Mouse (Mus musculus): ENCODE results near the gene Rabgap1. TPM values are rescaled to one million over a fixed set of nuclear protein-coding genes. Genes with fewer than 3 reads are reported as not detected.

The Rabgap1 gene
- polyA plus RNA-seq, 1 experiment from 2014 or later, result 44.4 TPM

GRCm38 (mm10) chr2:37527587-37527986, 84.5 kb downstream of the Rabgap1 start:
- Histone ChIP-seq H3K9ac (ENCODE audit: low read length) (no peak overlapping the region), H3K9me3 (ENCODE audit: control insufficient read depth, low read length) (no peaks in the 10 kb centered on the region), H3K27ac (replicated peaks; ENCODE audit: low read depth, low read length) (no peak overlapping the region), H3K4me3 (ENCODE audit: low read depth, low read length) (no peak overlapping the region), H3K36me3 (ENCODE audit: control insufficient read depth, insufficient read depth, low read length) (no peaks in the 10 kb centered on the region), H3K4me2 (ENCODE audit: low read depth, severe bottlenecking) (no peak overlapping the region), H3K27me3 (ENCODE audit: control insufficient read depth, insufficient read depth, low read length) (no peaks in the 10 kb centered on the region), H3K4me1 (ENCODE audit: control insufficient read depth, insufficient read depth, low read length) (no peaks in the 10 kb centered on the region)
- ATAC-seq (ENCODE audit: insufficient number of reproducible peaks, low FRiP score, low TSS enrichment, low read depth), result no peak
- DNase-seq (ENCODE audit: low spot score), result no peak

DNA sequence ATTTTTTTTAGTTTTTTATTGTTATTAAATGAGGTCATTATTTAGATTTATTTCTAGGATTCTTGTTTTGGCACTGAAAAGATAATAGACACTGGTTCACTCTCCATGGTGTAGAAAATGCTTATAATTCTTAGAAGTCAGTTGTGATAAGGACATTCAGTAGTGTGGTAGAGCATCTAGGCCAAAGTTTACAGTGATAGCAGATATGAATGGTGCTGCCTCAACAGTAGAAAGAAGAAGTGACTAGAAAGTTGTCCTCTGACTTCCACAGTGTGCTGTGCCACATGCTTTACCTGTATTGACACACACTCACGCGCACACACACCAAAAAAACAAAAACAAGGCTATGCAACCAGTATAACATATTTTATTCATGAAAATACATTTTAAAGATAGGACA, 86.3 kb downstream of the Rabgap1 start:
- Histone ChIP-seq H3K27ac (replicated peaks; ENCODE audit: low read depth, low read length) (no peak overlapping the region), H3K4me1 (ENCODE audit: control insufficient read depth, insufficient read depth, low read length) (no peaks in the 10 kb centered on the region), H3K27me3 (ENCODE audit: control insufficient read depth, insufficient read depth, low read length) (no peaks in the 10 kb centered on the region), H3K9ac (ENCODE audit: low read length) (no peak overlapping the region), H3K4me2 (ENCODE audit: low read depth, severe bottlenecking) (no peak overlapping the region), H3K4me3 (ENCODE audit: low read depth, low read length) (no peak overlapping the region), H3K36me3 (ENCODE audit: control insufficient read depth, insufficient read depth, low read length) (peaks cover 2% of the 10 kb centered on the region; the same call in 1 of the 2 replicates), H3K9me3 (ENCODE audit: control insufficient read depth, low read length) (no peaks in the 10 kb centered on the region)
- DNase-seq (ENCODE audit: low spot score) (no peak), ATAC-seq (ENCODE audit: insufficient number of reproducible peaks, low FRiP score, low TSS enrichment, low read depth) (no peak)
- WGBS, result 90% methylated on average over 2 of the region's 2 CpGs

- Histone ChIP-seq H3K4me2 (ENCODE audit: low read depth, severe bottlenecking) (no peak overlapping the region), H3K4me1 (ENCODE audit: control insufficient read depth, insufficient read depth, low read length) (no peaks in the 10 kb centered on the region), H3K9ac (ENCODE audit: low read length) (no peak overlapping the region), H3K27ac (replicated peaks; ENCODE audit: low read depth, low read length) (no peak overlapping the region), H3K9me3 (ENCODE audit: control insufficient read depth, low read length) (no peaks in the 10 kb centered on the region), H3K36me3 (ENCODE audit: control insufficient read depth, insufficient read depth, low read length) (peaks cover 2% of the 10 kb centered on the region; the same call in 1 of the 2 replicates), H3K27me3 (ENCODE audit: control insufficient read depth, insufficient read depth, low read length) (no peaks in the 10 kb centered on the region), H3K4me3 (ENCODE audit: low read depth, low read length) (no peak overlapping the region)
- ATAC-seq (ENCODE audit: insufficient number of reproducible peaks, low FRiP score, low TSS enrichment, low read depth), result no peak
- DNase-seq (ENCODE audit: low spot score), result no peak
- WGBS, result 97% methylated on average over 1 of the region's 1 CpGs
Measured at GRCm38 (mm10) chr2:37530766-37531165, 87.7 kb downstream of the Rabgap1 start.

- H3K9ac ChIP-seq (ENCODE audit: low read length), result no peak overlapping the region
- H3K36me3 ChIP-seq (ENCODE audit: control insufficient read depth, insufficient read depth, low read length), result peaks cover 2% of the 10 kb centered on the region; the same call in 1 of the 2 replicates
- no peak overlapping the region for H3K27ac ChIP-seq (replicated peaks; ENCODE audit: low read depth, low read length)
- DNase-seq (ENCODE audit: low spot score) (no peak), ATAC-seq (ENCODE audit: insufficient number of reproducible peaks, low FRiP score, low TSS enrichment, low read depth) (no peak)
- no peak overlapping the region for H3K4me2 ChIP-seq (ENCODE audit: low read depth, severe bottlenecking)
- H3K9me3 ChIP-seq (ENCODE audit: control insufficient read depth, low read length), result no peaks in the 10 kb centered on the region
- H3K4me1 ChIP-seq (ENCODE audit: control insufficient read depth, insufficient read depth, low read length), result no peaks in the 10 kb centered on the region
- no peak overlapping the region for H3K4me3 ChIP-seq (ENCODE audit: low read depth, low read length)
- H3K27me3 ChIP-seq (ENCODE audit: control insufficient read depth, insufficient read depth, low read length), result no peaks in the 10 kb centered on the region
- WGBS, result 88% methylated on average over 3 of the region's 3 CpGs
Measured at GRCm38 (mm10) chr2:37531639-37532038, 88.6 kb downstream of the Rabgap1 start.

- no peaks in the 10 kb centered on the region for H3K4me1 ChIP-seq (ENCODE audit: control insufficient read depth, insufficient read depth, low read length)
- no peak overlapping the region for H3K4me2 ChIP-seq (ENCODE audit: low read depth, severe bottlenecking)
- peaks cover 7% of the 10 kb centered on the region for H3K36me3 ChIP-seq (ENCODE audit: control insufficient read depth, insufficient read depth, low read length)
- DNase-seq (ENCODE audit: low spot score), result no peak
- H3K9me3 ChIP-seq (ENCODE audit: control insufficient read depth, low read length), result no peaks in the 10 kb centered on the region
- no peak overlapping the region for H3K4me3 ChIP-seq (ENCODE audit: low read depth, low read length)
- no peaks in the 10 kb centered on the region for H3K27me3 ChIP-seq (ENCODE audit: control insufficient read depth, insufficient read depth, low read length)
- H3K9ac ChIP-seq (ENCODE audit: low read length), result no peak overlapping the region
- no peak overlapping the region for H3K27ac ChIP-seq (replicated peaks; ENCODE audit: low read depth, low read length)
- ATAC-seq (ENCODE audit: insufficient number of reproducible peaks, low FRiP score, low TSS enrichment, low read depth), result no peak
- 93% methylated on average over 1 of the region's 1 CpGs for WGBS
Measured at GRCm38 (mm10) chr2:37549346-37550012, 106.4 kb downstream of the Rabgap1 start.

DNA sequence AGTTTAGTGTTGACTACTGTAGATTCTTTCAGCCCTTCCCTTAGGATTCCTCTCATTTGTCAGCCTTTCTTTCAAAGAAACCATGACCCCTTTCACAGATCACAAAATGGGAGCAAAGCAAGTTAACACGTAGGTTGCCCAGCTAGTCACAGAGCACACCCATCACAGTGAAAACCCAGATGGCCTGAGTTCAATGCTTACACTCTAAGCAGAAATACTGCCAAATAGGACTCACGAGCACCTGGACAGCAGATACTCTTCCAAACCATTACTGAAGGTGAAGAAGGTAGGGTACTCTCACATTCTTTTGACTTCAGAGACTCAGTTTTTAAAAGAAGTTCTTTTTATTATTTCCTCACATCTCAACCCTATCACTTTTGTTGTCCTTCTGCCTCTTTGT, 113.3 kb downstream of the Rabgap1 start:
- Histone ChIP-seq H3K9me3 (ENCODE audit: control insufficient read depth, low read length) (no peaks in the 10 kb centered on the region), H3K4me2 (ENCODE audit: low read depth, severe bottlenecking) (no peak overlapping the region), H3K27me3 (ENCODE audit: control insufficient read depth, insufficient read depth, low read length) (no peaks in the 10 kb centered on the region), H3K9ac (ENCODE audit: low read length) (no peak overlapping the region), H3K4me1 (ENCODE audit: control insufficient read depth, insufficient read depth, low read length) (no peaks in the 10 kb centered on the region), H3K4me3 (ENCODE audit: low read depth, low read length) (no peak overlapping the region), H3K36me3 (ENCODE audit: control insufficient read depth, insufficient read depth, low read length) (peaks cover 17% of the 10 kb centered on the region), H3K27ac (replicated peaks; ENCODE audit: low read depth, low read length) (no peak overlapping the region)
- no peak for DNase-seq (ENCODE audit: low spot score)
- WGBS, result 81% methylated on average over 2 of the region's 2 CpGs
- ATAC-seq (ENCODE audit: insufficient number of reproducible peaks, low FRiP score, low TSS enrichment, low read depth), result no peak

DNA sequence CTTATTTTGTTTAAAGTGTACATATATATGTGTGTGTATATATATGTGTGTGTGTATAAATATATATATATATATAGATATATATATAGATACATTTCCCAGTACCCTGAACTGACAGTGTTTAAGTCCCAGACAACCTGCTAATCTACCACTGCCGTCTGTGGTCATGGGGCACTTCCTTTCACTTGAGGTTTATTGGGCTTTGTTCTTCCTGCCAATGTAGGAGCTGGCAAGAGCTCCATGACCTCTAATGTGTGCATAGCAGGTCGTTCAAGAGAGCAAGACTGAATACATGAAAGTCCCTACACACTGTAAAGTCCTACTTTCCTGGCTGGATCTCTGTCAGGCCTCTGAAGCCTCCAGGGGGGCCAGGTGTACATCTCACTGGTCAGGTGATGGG, 122.5 kb downstream of the Rabgap1 start:
- Histone ChIP-seq H3K4me1 (ENCODE audit: control insufficient read depth, insufficient read depth, low read length) (no peaks in the 10 kb centered on the region), H3K27me3 (ENCODE audit: control insufficient read depth, insufficient read depth, low read length) (no peaks in the 10 kb centered on the region), H3K9me3 (ENCODE audit: control insufficient read depth, low read length) (no peaks in the 10 kb centered on the region), H3K4me2 (ENCODE audit: low read depth, severe bottlenecking) (no peak overlapping the region), H3K27ac (replicated peaks; ENCODE audit: low read depth, low read length) (no peak overlapping the region), H3K9ac (ENCODE audit: low read length) (no peak overlapping the region), H3K4me3 (ENCODE audit: low read depth, low read length) (no peak overlapping the region), H3K36me3 (ENCODE audit: control insufficient read depth, insufficient read depth, low read length) (peaks cover 9% of the 10 kb centered on the region)
- 76% methylated on average over 2 of the region's 2 CpGs for WGBS
- ATAC-seq (ENCODE audit: insufficient number of reproducible peaks, low FRiP score, low TSS enrichment, low read depth), result no peak
- no peak for DNase-seq (ENCODE audit: low spot score)

DNA sequence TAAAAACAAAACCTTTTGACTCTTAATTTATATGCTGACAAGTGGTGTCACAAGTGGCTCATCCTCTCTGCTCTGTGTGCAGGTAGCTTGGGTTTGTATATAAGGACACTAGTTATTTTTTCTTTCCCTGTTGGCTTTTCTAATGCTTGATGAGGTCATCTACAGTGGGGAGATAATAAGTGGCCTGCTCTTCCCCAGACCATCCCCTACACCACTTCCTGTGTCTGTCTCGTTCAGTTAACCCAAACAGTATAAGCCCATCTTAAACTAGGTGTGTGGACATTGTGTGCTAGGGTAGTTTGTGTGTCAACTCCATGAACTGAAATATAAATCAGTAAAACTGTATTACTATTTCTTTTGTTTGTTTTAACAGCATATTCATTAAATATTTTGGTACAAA, 123.0 kb downstream of the Rabgap1 start:
- no peak overlapping the region for H3K27ac ChIP-seq (replicated peaks; ENCODE audit: low read depth, low read length)
- H3K4me1 ChIP-seq (ENCODE audit: control insufficient read depth, insufficient read depth, low read length), result no peaks in the 10 kb centered on the region
- DNase-seq (ENCODE audit: low spot score) (no peak), ATAC-seq (ENCODE audit: insufficient number of reproducible peaks, low FRiP score, low TSS enrichment, low read depth) (no peak)
- H3K4me2 ChIP-seq (ENCODE audit: low read depth, severe bottlenecking), result no peak overlapping the region
- 80% methylated on average over 1 of the region's 1 CpGs for WGBS
- no peaks in the 10 kb centered on the region for H3K27me3 ChIP-seq (ENCODE audit: control insufficient read depth, insufficient read depth, low read length)
- no peak overlapping the region for H3K9ac ChIP-seq (ENCODE audit: low read length)
- no peak overlapping the region for H3K4me3 ChIP-seq (ENCODE audit: low read depth, low read length)
- no peaks in the 10 kb centered on the region for H3K9me3 ChIP-seq (ENCODE audit: control insufficient read depth, low read length)
- peaks cover 9% of the 10 kb centered on the region for H3K36me3 ChIP-seq (ENCODE audit: control insufficient read depth, insufficient read depth, low read length)

GRCm38 (mm10) chr2:37569888-37570287, 126.8 kb downstream of the Rabgap1 start:
- peaks cover 4% of the 10 kb centered on the region; the same call in 1 of the 2 replicates for H3K36me3 ChIP-seq (ENCODE audit: control insufficient read depth, insufficient read depth, low read length)
- DNase-seq (ENCODE audit: low spot score) (no peak), ATAC-seq (ENCODE audit: insufficient number of reproducible peaks, low FRiP score, low TSS enrichment, low read depth) (no peak)

More at GRCm38 (mm10) chr2:37569888-37570287, 126.8 kb downstream of the Rabgap1 start:
- H3K27ac ChIP-seq (replicated peaks; ENCODE audit: low read depth, low read length), result no peak overlapping the region
- no peaks in the 10 kb centered on the region for H3K9me3 ChIP-seq (ENCODE audit: control insufficient read depth, low read length)
- H3K4me3 ChIP-seq (ENCODE audit: low read depth, low read length), result no peak overlapping the region
- no peaks in the 10 kb centered on the region for H3K27me3 ChIP-seq (ENCODE audit: control insufficient read depth, insufficient read depth, low read length)
- 92% methylated on average over 5 of the region's 5 CpGs for WGBS
- no peak overlapping the region for H3K4me2 ChIP-seq (ENCODE audit: low read depth, severe bottlenecking)
- H3K9ac ChIP-seq (ENCODE audit: low read length), result no peak overlapping the region
- H3K4me1 ChIP-seq (ENCODE audit: control insufficient read depth, insufficient read depth, low read length), result no peaks in the 10 kb centered on the region

Measured in limb, embryonic 11.5 days (tissue).